Mouse (Mus musculus) megakaryocyte progenitor cell, adult 5-6 weeks (primary cell): ENCODE measurements around the gene Stc2. TPM values are rescaled to one million over a fixed set of nuclear protein-coding genes. Genes with fewer than 3 reads are reported as not detected.

Source experiments
- ATAC-seq: replicated peaks from 2 replicates; pipeline ENCODE4 v1.8.0; 2016; ENCODE audit warnings: mild to moderate bottlenecking, moderate TSS enrichment, inconsistent platforms; ENCODE audit not compliant: poor library complexity
- total RNA-seq, 2 experiments: library from RNA; stranded (forward) in 1 of 2; stranded (reverse) in 1 of 2; fragments of 157-497, 149-512 nt in 1 of 2; fragments of 200-1000 nt in 1 of 2; gene quantifications; 2 replicates each; pipeline versions ENCODE4 v1.2.3 to v1.2.4; 2015 to 2017

Stc2 gene
- total RNA-seq, 2 experiments from 2014 or later = 0.17 to 0.37 TPM

DNA sequence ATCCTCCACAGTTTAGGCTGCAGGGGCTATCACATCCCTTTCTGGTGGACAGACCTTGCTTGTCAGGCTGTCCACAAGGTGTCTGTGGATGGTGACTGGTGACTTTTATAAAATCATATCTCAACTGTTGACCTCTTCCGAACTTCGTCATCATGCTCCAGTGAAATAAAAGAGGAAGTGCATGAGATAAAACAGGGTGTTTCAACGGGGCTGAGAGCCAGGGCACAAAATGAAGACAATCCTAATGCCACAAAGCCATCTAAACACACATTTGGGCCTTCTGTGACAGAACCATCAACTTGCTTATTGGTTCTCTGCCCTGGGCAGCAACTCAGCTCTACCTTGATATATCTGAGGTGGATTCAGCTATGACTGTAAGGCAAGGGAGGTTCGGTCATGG is 3.0 kb downstream of the Stc2 start:
- no peak for ATAC-seq

DNA sequence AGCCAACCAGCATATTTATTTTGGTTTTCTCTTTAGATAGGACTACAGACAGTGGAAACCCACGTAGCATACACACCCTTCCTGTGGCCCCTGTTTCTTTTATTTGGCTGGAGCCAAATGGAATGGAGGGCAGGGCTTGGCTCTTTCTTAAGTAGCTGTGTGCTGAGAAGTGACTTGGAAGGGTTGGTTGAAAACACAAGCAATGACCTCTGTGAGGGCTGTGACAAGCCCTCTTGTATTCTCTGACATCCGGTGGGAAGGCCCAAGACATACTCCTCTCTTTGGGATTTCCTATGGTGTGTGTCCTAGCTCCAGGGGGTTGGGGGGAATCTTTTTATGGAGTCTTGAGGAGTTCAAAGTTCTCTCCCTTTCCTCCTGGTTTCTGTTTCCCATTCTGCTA is 3.5 kb downstream of the Stc2 start:
- ATAC-seq = no peak

DNA sequence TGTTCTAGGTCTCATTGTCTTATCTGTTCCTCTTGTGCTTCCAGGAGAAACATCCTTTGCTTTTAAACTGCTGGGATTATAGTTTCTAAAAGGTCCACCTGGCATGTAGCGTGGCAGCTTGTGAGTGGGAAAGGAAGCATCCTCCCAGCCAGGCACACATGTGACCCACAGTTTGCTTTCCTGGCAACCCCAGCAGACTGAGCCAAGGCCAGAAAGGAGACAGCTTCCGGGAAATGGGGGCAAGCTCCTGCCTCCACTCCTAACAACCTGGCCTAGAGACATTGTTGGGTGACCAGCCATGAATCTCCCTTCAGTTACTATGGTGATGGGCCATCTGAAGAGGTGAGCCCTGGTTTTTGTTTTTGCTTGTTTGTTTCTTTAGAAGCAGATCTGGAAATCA is 3.9 kb downstream of the Stc2 start:
- ATAC-seq = no peak

DNA sequence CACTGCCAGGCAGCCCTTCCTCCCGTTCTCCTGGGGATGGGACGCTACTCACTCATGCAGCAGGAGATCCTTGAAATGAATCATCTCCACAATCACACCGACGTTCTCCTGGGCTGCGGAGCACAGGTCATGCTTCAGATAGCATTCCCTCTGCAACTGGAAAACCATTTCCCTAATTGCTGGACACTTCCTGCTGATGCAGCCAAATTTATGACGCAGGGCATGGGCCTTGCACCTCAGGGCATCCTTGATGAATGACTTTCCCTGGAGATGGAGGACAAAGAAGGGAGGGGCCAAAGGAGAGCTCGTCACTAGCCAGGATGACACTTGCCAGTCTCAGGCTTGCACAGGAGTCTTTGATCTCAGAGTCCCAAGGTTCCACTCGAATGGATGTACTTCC is 4.6 kb downstream of the Stc2 start:
- ATAC-seq = no peak

DNA sequence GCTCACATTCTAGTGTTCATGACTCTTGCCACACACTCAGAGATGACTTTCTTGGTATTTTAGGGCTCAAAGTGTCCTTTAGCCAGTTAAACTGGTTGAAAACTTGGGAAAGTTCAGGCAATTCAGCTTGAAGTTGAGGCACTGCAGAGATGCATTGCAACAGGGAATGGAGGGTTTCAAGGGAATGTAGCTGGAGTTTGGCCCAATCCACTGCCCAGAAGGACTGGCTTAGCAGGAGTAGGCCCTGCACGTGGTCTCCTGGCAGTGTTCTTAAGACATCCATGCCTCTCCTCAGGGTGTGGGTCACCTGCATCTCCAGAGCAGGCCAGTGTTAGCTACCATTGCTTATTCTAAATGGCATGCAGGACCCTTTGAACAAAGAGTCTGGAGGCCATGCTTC is 7.0 kb downstream of the Stc2 start:
- no peak for ATAC-seq

DNA sequence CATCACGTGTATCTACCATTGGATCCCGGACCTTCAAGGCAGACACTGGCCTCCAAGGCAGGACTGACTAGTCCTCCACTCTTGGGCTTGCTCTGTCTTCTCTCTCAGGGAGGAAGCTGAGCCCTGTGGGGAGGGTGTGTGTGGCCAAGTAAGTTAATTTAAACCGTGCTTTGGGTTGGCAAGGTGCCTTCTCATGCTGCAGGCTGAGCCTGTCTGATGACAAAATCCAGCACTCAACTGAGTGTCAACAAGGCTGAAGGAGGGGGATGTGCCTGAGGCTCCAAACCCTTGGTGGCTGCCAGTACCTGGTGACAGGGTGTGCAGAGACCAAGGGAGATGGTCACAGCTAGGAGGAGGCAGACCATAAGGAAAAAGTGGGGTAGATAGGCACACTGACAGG is 7.5 kb downstream of the Stc2 start:
- no peak for ATAC-seq

DNA sequence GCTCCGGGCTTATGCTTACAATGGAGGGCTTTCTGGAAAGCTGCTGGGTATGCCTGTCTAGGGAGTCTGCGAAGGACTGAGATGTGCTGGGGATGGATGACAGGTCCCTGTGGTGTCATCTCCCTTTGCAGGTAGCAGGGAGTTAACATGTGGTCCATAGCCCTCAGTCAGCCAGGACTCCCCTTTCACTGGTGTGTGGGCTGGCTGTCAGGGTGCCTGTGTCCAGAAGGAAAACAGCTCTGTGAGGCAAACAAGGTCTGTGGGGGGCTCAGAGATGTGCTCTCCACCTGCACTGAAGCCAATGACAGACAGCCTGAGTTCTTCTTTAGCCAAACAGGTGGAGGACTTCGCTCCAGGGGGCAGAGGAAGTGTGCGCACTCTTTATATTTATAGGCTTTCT is 8.8 kb downstream of the Stc2 start:
- ATAC-seq = no peak

DNA sequence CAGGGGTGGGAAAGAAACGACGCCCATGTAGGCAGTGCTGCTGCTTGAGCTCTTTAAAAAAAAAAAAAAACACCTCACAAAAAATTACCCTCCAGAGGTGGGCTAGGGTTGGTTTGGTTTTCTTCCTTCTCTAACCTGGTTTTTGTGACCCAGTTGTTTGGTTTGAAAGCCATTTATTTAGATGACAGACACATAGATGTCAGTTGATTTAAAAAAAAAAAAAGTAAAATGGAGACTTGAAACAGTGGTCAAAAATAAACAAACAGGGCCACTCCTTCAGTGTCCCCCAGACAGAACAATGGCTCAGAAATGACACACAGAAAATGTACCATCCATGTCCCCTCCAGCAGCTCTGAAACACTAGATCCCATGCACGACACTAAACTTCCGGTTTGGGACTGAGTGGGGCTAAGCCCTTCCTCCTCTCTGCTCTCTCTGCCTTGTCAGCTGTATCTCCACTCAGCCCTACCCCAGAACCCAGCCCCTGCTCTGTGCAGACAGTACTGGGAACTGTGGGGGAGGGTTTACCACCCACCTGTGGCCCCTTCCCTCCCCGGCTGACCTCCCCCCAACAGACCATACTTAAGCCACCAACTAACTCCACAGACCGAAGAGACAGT is 10.5 kb downstream of the Stc2 start:
- no peak for ATAC-seq

DNA sequence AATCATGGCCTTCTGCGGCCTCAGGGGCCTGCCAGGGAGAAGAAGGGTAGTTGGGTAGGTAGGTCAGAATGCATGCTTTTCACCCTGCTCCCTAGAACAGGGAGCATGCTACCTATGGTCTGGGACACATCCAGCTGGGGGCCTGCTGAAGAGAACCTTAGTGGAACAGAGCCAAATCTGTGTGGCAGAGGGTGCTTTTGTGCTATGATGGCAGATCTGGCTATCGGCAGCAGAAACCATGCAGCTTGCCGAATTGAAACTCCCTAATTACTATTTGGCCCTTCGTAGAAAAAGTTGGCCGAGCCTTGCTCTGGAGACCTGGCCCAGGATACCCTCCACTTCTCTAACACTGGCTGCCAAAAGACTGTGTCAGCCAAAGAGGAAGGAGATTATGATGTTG is 11.4 kb downstream of the Stc2 start:
- ATAC-seq = no peak

DNA sequence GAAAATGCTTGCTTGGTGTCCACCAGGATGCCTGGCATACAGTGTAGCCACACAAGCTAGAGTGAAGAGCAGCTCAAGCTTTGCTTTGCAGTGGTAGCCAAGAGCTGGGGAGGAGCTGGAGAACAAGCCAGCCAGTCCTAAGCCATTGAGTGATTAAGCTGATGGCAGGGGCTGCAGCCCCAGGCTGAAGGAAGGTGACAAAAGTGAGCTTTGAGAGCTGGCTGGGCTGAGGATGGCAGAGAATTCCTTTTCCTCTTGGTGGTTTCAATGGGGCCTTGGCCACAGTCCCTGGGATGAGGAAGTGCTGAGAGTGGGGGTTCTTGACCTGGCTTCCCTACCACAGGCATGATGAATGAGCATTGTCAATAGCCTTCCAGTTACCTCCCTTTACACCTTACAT is 13.0 kb downstream of the Stc2 start:
- no peak for ATAC-seq

DNA sequence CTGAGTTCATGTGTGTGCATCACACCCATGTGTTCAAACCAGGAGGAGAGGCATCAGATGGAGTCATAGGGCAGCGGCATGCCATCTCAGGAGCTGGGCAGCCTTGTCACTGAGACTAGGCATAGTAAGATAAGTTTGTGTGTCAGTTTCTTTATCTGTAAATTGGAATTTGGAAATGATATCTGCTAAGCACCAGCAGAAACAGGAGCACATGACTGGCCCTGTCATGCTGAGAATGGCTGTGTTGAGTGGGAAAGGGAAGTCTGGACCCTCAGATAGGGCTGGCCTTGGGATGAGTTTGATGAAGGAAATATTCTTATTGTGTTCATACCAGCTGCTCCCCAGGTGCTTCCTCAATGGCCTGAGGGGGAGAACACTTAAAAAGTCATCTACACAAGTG is 14.1 kb downstream of the Stc2 start:
- ATAC-seq = peak; percentile 63

DNA sequence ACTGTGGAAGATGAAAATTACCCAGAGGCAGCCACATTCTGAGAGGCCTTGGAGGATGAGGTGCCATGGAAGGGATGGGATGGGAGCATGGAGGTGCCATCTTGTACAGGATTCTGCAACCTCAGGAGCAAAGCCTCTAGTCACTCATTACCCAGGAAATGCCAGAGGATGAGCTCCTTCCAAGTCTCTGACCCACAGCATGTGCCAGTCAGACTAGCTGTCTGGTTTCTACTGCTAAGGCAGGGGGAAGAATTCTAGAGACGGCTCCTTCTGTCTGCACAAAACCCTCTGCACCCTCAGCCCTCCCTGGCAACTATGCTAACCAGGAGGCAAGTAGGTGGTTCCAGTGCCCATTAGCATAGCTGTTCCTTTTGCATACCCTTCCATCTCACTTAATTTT is 15.4 kb downstream of the Stc2 start:
- ATAC-seq = no peak

Other genes with a start within 250 kb of the Stc2 start
- gene Gm17332, start 187.6 kb downstream of the Stc2 start, total RNA-seq (2015) = not detected in 2 replicates
- not detected in 2 replicates for gene Gm17332, start 187.6 kb downstream of the Stc2 start, total RNA-seq (2017)